Mouse (Mus musculus) hindbrain, embryonic 15.5 days (tissue): ENCODE data around the gene Rhbdd1. TPM values are rescaled to one million over a fixed set of nuclear protein-coding genes. Genes with fewer than 3 reads are reported as not detected.

ENCODE experiments used
- ATAC-seq: fragments of 200-750 bp; cut with Nextera tagmentation; 2 replicates; pipeline ENCODE4 v1.8.0; 2017; ENCODE audit warnings: low read depth, moderate number of reproducible peaks, moderate TSS enrichment; ENCODE audit not compliant: low FRiP score
- H3K27ac ChIP-seq: fragments of 300-500 bp; sonication (generic); replicated peaks from 2 replicates; pipeline ENCODE4 v1.5.1; 2015; ENCODE audit warnings: mild to moderate bottlenecking, inconsistent platforms
- H3K27me3 ChIP-seq: fragments of 300-500 bp; sonication (generic); 2 replicates; pipeline ENCODE4 v1.6.1; 2015; ENCODE audit warnings: control low read depth, inconsistent platforms
- H3K36me3 ChIP-seq: fragments of 300-500 bp; sonication (generic); 2 replicates; pipeline ENCODE4 v1.6.1; 2015; ENCODE audit warnings: control low read depth, inconsistent platforms
- H3K4me1 ChIP-seq: fragments of 300-500 bp; sonication (generic); replicated peaks from 2 replicates; pipeline ENCODE4 v1.6.1; 2015; ENCODE audit warnings: control low read depth, inconsistent platforms
- H3K4me2 ChIP-seq: fragments of 300-500 bp; sonication (generic); 2 replicates; pipeline ENCODE4 v1.6.1; 2015; ENCODE audit warnings: moderate library complexity, mild to moderate bottlenecking, inconsistent platforms
- H3K4me3 ChIP-seq: fragments of 300-500 bp; sonication (generic); 2 replicates; pipeline ENCODE4 v1.5.1; 2015; ENCODE audit warnings: mild to moderate bottlenecking, inconsistent platforms
- H3K9ac ChIP-seq: fragments of 300-500 bp; sonication (generic); 2 replicates; pipeline ENCODE4 v1.6.1; 2015; ENCODE audit warnings: inconsistent platforms
- H3K9me3 ChIP-seq: fragments of 300-500 bp; sonication (generic); 2 replicates; pipeline ENCODE4 v1.6.1; 2016; ENCODE audit warnings: control low read depth, inconsistent platforms
- WGBS: fragments of 180-500 bp; shearing (Covaris S2); methylation state at CpG from one replicate; pipeline ENCODE4 v1.1.7; 2015; 5-methylcytosine and 5-hydroxymethylcytosine counted together
- polyA plus RNA-seq: library from polyadenylated mRNA; unstranded; fragments of >200 nt; fragmentation: Nextera tagmentation; extraction: Ambion mirVana; gene quantifications from 2 replicates; pipeline ENCODE4 v1.2.1, GENCODE M21; 2015

Rhbdd1 gene
- polyA plus RNA-seq, 1 experiment from 2014 or later: 4.0 TPM

GRCm38 (mm10) chr1:82374831-82375358, 58.6 kb downstream of the Rhbdd1 start:
- no peak overlapping the region for H3K4me2 ChIP-seq
- no peak overlapping the region for H3K4me3 ChIP-seq
- WGBS: 53% methylated on average over 4 of the region's 4 CpGs
- no peaks in the 10 kb centered on the region for H3K27me3 ChIP-seq
- no peaks in the 10 kb centered on the region for H3K36me3 ChIP-seq
- no peak for ATAC-seq
- no peak overlapping the region for H3K9ac ChIP-seq
- H3K9me3 ChIP-seq: no peaks in the 10 kb centered on the region
- no peak overlapping the region for H3K27ac ChIP-seq
- H3K4me1 ChIP-seq: no peaks in the 10 kb centered on the region

DNA sequence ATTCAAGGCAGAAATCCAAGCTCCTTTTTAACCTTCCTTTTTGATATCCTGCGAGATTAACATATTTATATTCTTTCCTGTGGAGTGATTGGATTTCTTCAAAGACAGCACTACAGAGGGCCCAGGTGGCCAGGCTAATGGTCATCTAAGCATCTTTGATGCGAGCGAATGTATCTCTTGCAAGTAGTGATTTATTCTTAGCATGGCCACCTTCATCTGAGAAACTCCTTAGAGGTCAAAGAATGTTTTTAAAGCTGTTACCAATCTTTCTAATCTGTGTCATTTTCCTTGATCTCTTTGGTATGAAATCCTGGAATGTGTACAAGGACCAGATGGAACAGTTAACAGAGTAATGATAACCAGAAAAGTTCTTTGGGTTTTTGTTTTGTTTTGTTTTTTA, 59.2 kb downstream of the Rhbdd1 start:
- Histone ChIP-seq H3K9ac (no peak overlapping the region), H3K27ac (no peak overlapping the region), H3K4me1 (no peaks in the 10 kb centered on the region), H3K4me3 (no peak overlapping the region), H3K27me3 (no peaks in the 10 kb centered on the region), H3K4me2 (no peak overlapping the region), H3K36me3 (no peaks in the 10 kb centered on the region), H3K9me3 (no peaks in the 10 kb centered on the region)
- 60% methylated on average over 3 of the region's 3 CpGs for WGBS
- ATAC-seq: no peak

DNA sequence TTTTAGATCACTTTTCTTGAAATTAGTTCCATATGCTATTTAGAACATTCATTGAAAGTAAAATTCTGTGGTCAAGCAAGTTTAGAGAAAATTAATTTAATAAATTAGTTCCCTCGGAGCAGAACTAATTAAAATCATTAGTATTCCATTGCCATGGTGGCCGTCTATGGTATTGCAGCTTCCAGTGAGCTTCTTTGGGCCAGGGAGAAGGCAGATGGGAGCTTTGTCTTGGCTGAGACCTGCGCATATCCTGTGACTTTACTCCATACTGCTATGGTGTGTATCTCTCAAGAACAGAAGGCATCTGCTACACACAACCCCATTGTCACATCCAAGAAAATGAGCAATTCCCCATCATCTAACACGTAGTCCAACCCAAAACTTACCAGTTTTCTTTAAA, 65.7 kb downstream of the Rhbdd1 start:
- no peak for ATAC-seq
- Histone ChIP-seq H3K4me2 (no peak overlapping the region), H3K9ac (no peak overlapping the region), H3K27me3 (no peaks in the 10 kb centered on the region), H3K9me3 (no peaks in the 10 kb centered on the region), H3K36me3 (no peaks in the 10 kb centered on the region), H3K4me1 (peaks cover 13% of the 10 kb centered on the region), H3K4me3 (no peak overlapping the region), H3K27ac (no peak overlapping the region)
- WGBS: 47% methylated on average over 4 of the region's 4 CpGs

DNA sequence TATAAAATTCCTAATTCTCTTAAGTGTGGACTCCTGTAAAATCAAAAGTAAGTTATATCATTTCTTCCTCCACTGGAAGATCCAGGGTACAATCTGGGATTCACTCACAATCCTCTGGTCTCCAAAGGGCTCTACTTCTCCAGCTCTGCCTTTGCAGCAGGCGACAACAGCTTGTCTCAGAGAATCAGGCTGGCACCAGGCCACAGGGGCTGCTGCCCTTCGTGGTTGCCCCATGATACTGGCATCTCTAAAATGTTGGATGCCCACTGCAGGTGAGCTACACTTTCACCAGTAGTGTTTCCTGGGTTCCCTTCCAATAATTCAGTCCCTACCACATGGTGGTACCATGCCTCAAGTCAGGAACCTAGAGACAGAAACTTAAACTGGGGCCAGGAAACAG, 67.9 kb downstream of the Rhbdd1 start:
- Histone ChIP-seq H3K4me3 (no peak overlapping the region), H3K27me3 (no peaks in the 10 kb centered on the region), H3K9me3 (no peaks in the 10 kb centered on the region), H3K36me3 (no peaks in the 10 kb centered on the region), H3K27ac (no peak overlapping the region), H3K4me1 (peaks cover 14% of the 10 kb centered on the region), H3K9ac (no peak overlapping the region), H3K4me2 (no peak overlapping the region)
- 68% methylated on average over 2 of the region's 2 CpGs for WGBS
- ATAC-seq: no peak

DNA sequence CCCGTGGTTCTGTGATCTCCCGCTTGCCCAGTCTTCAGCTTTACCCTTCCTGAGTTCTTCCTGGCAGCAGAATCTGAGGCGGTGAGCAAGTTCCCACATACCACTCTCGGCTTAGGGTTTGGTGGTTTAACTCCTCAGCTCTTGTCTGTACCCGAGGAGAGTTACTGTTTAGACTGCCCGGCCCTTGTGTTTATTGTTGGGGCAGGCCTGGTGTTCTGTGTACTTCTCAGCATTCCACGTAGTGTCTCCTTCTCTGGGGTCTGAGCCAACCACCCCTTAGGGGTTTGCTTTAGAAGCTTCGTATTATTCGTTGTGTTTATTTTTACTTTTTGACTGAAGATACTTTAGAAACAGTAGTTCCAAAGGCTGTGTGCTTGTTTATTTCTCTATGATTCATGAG, 68.8 kb downstream of the Rhbdd1 start:
- Histone ChIP-seq H3K4me1 (peaks cover 14% of the 10 kb centered on the region), H3K9ac (no peak overlapping the region), H3K27me3 (no peaks in the 10 kb centered on the region), H3K4me2 (no peak overlapping the region), H3K36me3 (no peaks in the 10 kb centered on the region), H3K9me3 (no peaks in the 10 kb centered on the region), H3K27ac (no peak overlapping the region; the same call in 1 of the 2 replicates), H3K4me3 (no peak overlapping the region)
- WGBS: 39% methylated on average over 9 of the region's 9 CpGs
- 0 out of 2 replicates have a peak, but pooled peaks have one; percentile 44 for ATAC-seq

DNA sequence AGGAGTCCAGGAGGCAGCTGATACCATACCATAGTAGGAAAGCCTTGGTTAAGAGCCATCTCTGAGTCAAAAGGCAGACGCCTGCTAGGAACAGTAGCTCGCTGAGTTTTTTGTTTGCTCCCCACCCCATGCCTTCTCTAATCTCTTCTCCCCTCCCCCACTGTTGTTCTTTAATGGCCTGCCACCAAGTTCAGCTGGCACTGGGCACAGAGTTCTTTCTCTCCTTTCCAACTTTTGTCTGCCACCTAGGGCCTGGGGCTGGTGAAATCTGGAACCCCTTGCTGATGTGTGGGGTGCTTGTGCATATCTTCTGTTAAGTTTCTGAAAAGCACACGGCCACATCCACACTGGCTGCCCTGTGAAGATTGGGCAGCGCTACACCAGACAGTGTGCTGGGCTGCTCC, 69.6 kb downstream of the Rhbdd1 start:
- H3K27me3 ChIP-seq: no peaks in the 10 kb centered on the region
- WGBS: 18% methylated on average over 4 of the region's 4 CpGs
- H3K4me2 ChIP-seq: no peak overlapping the region
- 0 out of 2 replicates have a peak, but pooled peaks have one; percentile 40 for ATAC-seq
- H3K4me3 ChIP-seq: no peak overlapping the region
- H3K9ac ChIP-seq: no peak overlapping the region
- peaks cover 14% of the 10 kb centered on the region for H3K4me1 ChIP-seq
- H3K27ac ChIP-seq: peak overlapping the region; percentile 11; the same call in 1 of the 2 replicates
- H3K9me3 ChIP-seq: no peaks in the 10 kb centered on the region
- H3K36me3 ChIP-seq: no peaks in the 10 kb centered on the region

GRCm38 (mm10) chr1:82386814-82387771, 70.8 kb downstream of the Rhbdd1 start:
- Histone ChIP-seq H3K4me2 (no peak overlapping the region), H3K27ac (no peak overlapping the region), H3K27me3 (no peaks in the 10 kb centered on the region), H3K36me3 (no peaks in the 10 kb centered on the region), H3K4me3 (no peak overlapping the region), H3K9me3 (no peaks in the 10 kb centered on the region), H3K9ac (no peak overlapping the region), H3K4me1 (peaks cover 14% of the 10 kb centered on the region)
- 24% methylated on average over 6 of the region's 6 CpGs for WGBS
- ATAC-seq: 0 out of 2 replicates have a peak, but pooled peaks have one; percentile 38

DNA sequence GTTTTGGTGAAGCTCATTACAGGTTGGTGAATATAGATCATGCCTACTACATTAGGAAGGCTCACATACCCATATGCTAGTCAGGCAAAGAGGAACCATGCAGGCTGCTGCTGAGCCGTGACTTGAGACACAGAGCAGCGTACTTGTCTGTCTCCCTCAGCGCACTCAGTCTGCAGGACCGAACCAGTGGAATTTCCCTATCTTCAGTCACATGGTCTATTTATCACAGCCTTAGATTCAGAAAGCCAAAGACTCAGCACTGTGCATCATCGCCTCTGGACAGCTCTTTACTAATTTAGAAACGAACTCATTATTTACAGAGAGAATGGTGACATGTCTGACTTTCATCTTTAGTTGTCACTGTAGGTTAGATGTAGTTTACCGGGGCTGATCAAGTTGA, 73.1 kb downstream of the Rhbdd1 start:
- no peak overlapping the region for H3K27ac ChIP-seq
- H3K4me3 ChIP-seq: no peak overlapping the region
- H3K9ac ChIP-seq: no peak overlapping the region
- 73% methylated on average over 7 of the region's 7 CpGs for WGBS
- peaks cover 14% of the 10 kb centered on the region for H3K4me1 ChIP-seq
- ATAC-seq: no peak
- H3K9me3 ChIP-seq: no peaks in the 10 kb centered on the region
- H3K27me3 ChIP-seq: no peaks in the 10 kb centered on the region
- H3K36me3 ChIP-seq: no peaks in the 10 kb centered on the region
- no peak overlapping the region for H3K4me2 ChIP-seq

DNA sequence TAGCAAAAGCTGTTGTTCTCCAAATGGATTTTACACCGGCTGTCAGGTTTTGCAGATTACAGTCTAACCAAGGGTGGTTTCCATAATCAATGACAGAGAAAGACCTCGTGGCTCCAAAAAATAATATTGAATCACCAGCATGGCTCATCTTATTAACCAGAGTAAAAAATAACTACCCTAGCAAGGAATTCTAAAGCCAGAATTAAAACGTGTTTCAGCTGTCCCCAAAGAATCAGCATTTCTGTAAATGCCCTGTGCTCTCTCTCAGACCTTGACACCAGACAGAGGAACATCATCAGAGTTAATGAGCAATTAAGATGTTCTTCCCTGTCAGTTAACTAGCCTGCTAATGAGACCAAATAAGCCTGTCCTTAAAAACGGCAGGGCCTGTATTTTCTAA, 79.1 kb downstream of the Rhbdd1 start:
- WGBS: 52% methylated on average over 4 of the region's 4 CpGs
- Histone ChIP-seq H3K4me1 (no peaks in the 10 kb centered on the region), H3K27ac (no peak overlapping the region), H3K9ac (no peak overlapping the region), H3K9me3 (no peaks in the 10 kb centered on the region), H3K4me3 (no peak overlapping the region), H3K36me3 (no peaks in the 10 kb centered on the region), H3K27me3 (no peaks in the 10 kb centered on the region), H3K4me2 (no peak overlapping the region)
- ATAC-seq: no peak

- Histone ChIP-seq H3K27me3 (no peaks in the 10 kb centered on the region), H3K4me2 (no peak overlapping the region), H3K36me3 (no peaks in the 10 kb centered on the region), H3K27ac (no peak overlapping the region), H3K4me1 (no peaks in the 10 kb centered on the region), H3K9me3 (no peaks in the 10 kb centered on the region), H3K4me3 (no peak overlapping the region), H3K9ac (no peak overlapping the region)
- ATAC-seq: no peak
- 72% methylated on average over 3 of the region's 3 CpGs for WGBS
Observed at GRCm38 (mm10) chr1:82407786-82408185, 91.5 kb downstream of the Rhbdd1 start.

DNA sequence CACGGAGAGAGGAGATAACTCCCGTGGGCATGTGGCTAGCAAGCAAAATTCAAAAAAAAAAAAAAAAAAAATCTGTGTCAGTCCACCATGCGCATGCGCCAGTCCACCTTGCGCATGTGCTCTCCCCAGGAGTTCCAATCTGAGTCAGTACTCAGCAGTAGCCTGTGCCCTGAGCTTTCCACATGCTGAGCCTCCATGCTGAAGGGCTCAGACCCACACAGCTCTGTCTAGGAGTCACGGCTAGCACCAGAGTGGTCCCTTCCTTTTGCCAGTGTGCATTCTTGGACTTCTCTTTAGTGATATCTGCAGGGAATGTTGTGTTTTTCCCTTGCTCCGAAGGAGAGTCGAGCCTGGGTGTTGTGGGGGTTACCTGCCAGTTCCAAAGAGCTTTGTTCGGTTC, 93.0 kb downstream of the Rhbdd1 start:
- 90% methylated on average over 9 of the region's 9 CpGs for WGBS
- H3K4me2 ChIP-seq: no peak overlapping the region
- H3K27me3 ChIP-seq: no peaks in the 10 kb centered on the region
- no peaks in the 10 kb centered on the region for H3K4me1 ChIP-seq
- H3K4me3 ChIP-seq: no peak overlapping the region
- H3K36me3 ChIP-seq: no peaks in the 10 kb centered on the region
- no peak overlapping the region for H3K9ac ChIP-seq
- no peak overlapping the region for H3K27ac ChIP-seq
- H3K9me3 ChIP-seq: no peaks in the 10 kb centered on the region
- ATAC-seq: no peak

- H3K27me3 ChIP-seq: no peaks in the 10 kb centered on the region
- H3K27ac ChIP-seq: no peak overlapping the region
- 85% methylated on average over 3 of the region's 3 CpGs for WGBS
- no peaks in the 10 kb centered on the region for H3K9me3 ChIP-seq
- H3K4me1 ChIP-seq: no peaks in the 10 kb centered on the region
- no peak for ATAC-seq
- H3K4me2 ChIP-seq: no peak overlapping the region
- H3K4me3 ChIP-seq: no peak overlapping the region
- H3K9ac ChIP-seq: no peak overlapping the region
- no peaks in the 10 kb centered on the region for H3K36me3 ChIP-seq
Observed at GRCm38 (mm10) chr1:82410548-82410947, 94.3 kb downstream of the Rhbdd1 start.
